Mouse (Mus musculus) kidney, embryonic 14.5 days (tissue): ENCODE results near the gene Znrf3. TPM values are rescaled to one million over a fixed set of nuclear protein-coding genes. Genes with fewer than 3 reads are reported as not detected.

Source experiments
- ATAC-seq: fragments of 200-750 bp; cut with Nextera tagmentation; 2 replicates; pipeline ENCODE4 v1.8.0; 2017; ENCODE audit warnings: moderate number of reproducible peaks, mild to moderate bottlenecking, moderate TSS enrichment, moderate library complexity; ENCODE audit not compliant: low FRiP score, low TSS enrichment
- H3K27ac ChIP-seq: fragments of 300-500 bp; sonication (generic); 2 replicates; pipeline ENCODE4 v1.5.1; 2014; ENCODE audit warnings: low read depth, mild to moderate bottlenecking, low read length, moderate library complexity, mixed read lengths
- H3K27me3 ChIP-seq: fragments of 300-500 bp; sonication (generic); 2 replicates; pipeline ENCODE4 v1.6.1; 2014; ENCODE audit warnings: mild to moderate bottlenecking, low read length; ENCODE audit not compliant: control insufficient read depth, insufficient read depth
- H3K36me3 ChIP-seq: fragments of 300-500 bp; sonication (generic); 2 replicates; pipeline ENCODE4 v1.6.1; 2014; ENCODE audit warnings: low read length, mixed read lengths; ENCODE audit not compliant: control insufficient read depth, insufficient read depth
- H3K4me1 ChIP-seq: fragments of 300-500 bp; sonication (generic); 2 replicates; pipeline ENCODE4 v1.6.1; 2014; ENCODE audit warnings: low read length, mixed read lengths; ENCODE audit not compliant: control insufficient read depth, insufficient read depth
- H3K4me2 ChIP-seq: fragments of 300-500 bp; sonication (generic); replicated peaks from 2 replicates; pipeline ENCODE4 v1.6.1; 2014; ENCODE audit warnings: low read depth, mild to moderate bottlenecking, low read length
- H3K4me3 ChIP-seq: fragments of 300-500 bp; sonication (generic); 2 replicates; pipeline ENCODE4 v1.5.1; 2014; ENCODE audit warnings: mild to moderate bottlenecking, low read length
- H3K9ac ChIP-seq: fragments of 300-500 bp; sonication (generic); 2 replicates; pipeline ENCODE4 v1.6.1; 2014; ENCODE audit warnings: low read depth, mild to moderate bottlenecking, low read length, moderate library complexity
- H3K9me3 ChIP-seq: fragments of 300-500 bp; sonication (generic); 2 replicates; pipeline ENCODE4 v1.6.1; 2016; ENCODE audit warnings: low read length; ENCODE audit not compliant: control insufficient read depth
- WGBS: fragments of 180-500 bp; shearing (Covaris S2); extraction: QIAGEN DNeasy Blood & Tissue Kit; methylation state at CpG from one replicate; pipeline ENCODE4 v1.1.7; 2014; 5-methylcytosine and 5-hydroxymethylcytosine counted together
- polyA plus RNA-seq: library from polyadenylated mRNA; unstranded; fragments of >200 nt; fragmentation: Nextera tagmentation; extraction: Ambion mirVana; gene quantifications from 2 replicates; pipeline ENCODE4 v1.2.1, GENCODE M21; 2014

Znrf3 gene
- polyA plus RNA-seq, 1 experiment from 2014 or later: 20.6 TPM

GRCm38 (mm10) chr11:5346845-5347640, 97.6 kb downstream of the Znrf3 start:
- no peak overlapping the region for H3K9ac ChIP-seq
- H3K9me3 ChIP-seq: no peaks in the 10 kb centered on the region
- 41% methylated on average over 4 of the region's 4 CpGs for WGBS
- H3K27ac ChIP-seq: no peak overlapping the region
- H3K27me3 ChIP-seq: no peaks in the 10 kb centered on the region
- H3K4me3 ChIP-seq: no peak overlapping the region
- ATAC-seq: no peak
- no peaks in the 10 kb centered on the region for H3K36me3 ChIP-seq
- no peak overlapping the region for H3K4me2 ChIP-seq
- H3K4me1 ChIP-seq: peaks cover 8% of the 10 kb centered on the region

GRCm38 (mm10) chr11:5343748-5344147, 100.9 kb downstream of the Znrf3 start:
- Histone ChIP-seq H3K9ac (no peak overlapping the region), H3K27me3 (no peaks in the 10 kb centered on the region), H3K9me3 (no peaks in the 10 kb centered on the region), H3K4me1 (peaks cover 8% of the 10 kb centered on the region), H3K4me3 (no peak overlapping the region), H3K27ac (no peak overlapping the region), H3K36me3 (no peaks in the 10 kb centered on the region), H3K4me2 (no peak overlapping the region)
- WGBS: 97% methylated on average over 4 of the region's 4 CpGs
- ATAC-seq: no peak

GRCm38 (mm10) chr11:5339732-5340131, 104.9 kb downstream of the Znrf3 start:
- Histone ChIP-seq H3K9me3 (no peaks in the 10 kb centered on the region), H3K27me3 (no peaks in the 10 kb centered on the region), H3K4me3 (no peak overlapping the region), H3K4me2 (no peak overlapping the region), H3K36me3 (peaks cover 9% of the 10 kb centered on the region; the same call in 1 of the 2 replicates), H3K27ac (no peak overlapping the region), H3K9ac (no peak overlapping the region), H3K4me1 (no peaks in the 10 kb centered on the region)
- ATAC-seq: no peak
- WGBS: 98% methylated on average over 1 of the region's 1 CpGs

GRCm38 (mm10) chr11:5336852-5337251, 107.8 kb downstream of the Znrf3 start:
- no peak overlapping the region for H3K4me3 ChIP-seq
- H3K4me1 ChIP-seq: no peaks in the 10 kb centered on the region
- no peak overlapping the region for H3K4me2 ChIP-seq
- peaks cover 11% of the 10 kb centered on the region; the same call in 1 of the 2 replicates for H3K36me3 ChIP-seq
- no peak overlapping the region for H3K27ac ChIP-seq
- ATAC-seq: no peak
- H3K9me3 ChIP-seq: no peaks in the 10 kb centered on the region
- no peaks in the 10 kb centered on the region for H3K27me3 ChIP-seq
- no peak overlapping the region for H3K9ac ChIP-seq
- 83% methylated on average over 7 of the region's 7 CpGs for WGBS

GRCm38 (mm10) chr11:5336269-5336668, 108.4 kb downstream of the Znrf3 start:
- Histone ChIP-seq H3K27me3 (no peaks in the 10 kb centered on the region), H3K4me2 (no peak overlapping the region), H3K36me3 (peaks cover 13% of the 10 kb centered on the region; the same call in 1 of the 2 replicates), H3K4me1 (no peaks in the 10 kb centered on the region), H3K4me3 (no peak overlapping the region), H3K9ac (no peak overlapping the region), H3K27ac (no peak overlapping the region), H3K9me3 (no peaks in the 10 kb centered on the region)
- no peak for ATAC-seq

GRCm38 (mm10) chr11:5330851-5331250, 113.8 kb downstream of the Znrf3 start:
- Histone ChIP-seq H3K27ac (no peak overlapping the region), H3K4me1 (no peaks in the 10 kb centered on the region), H3K4me2 (no peak overlapping the region), H3K27me3 (no peaks in the 10 kb centered on the region), H3K9me3 (no peaks in the 10 kb centered on the region), H3K9ac (no peak overlapping the region), H3K36me3 (peaks cover 12% of the 10 kb centered on the region; the same call in 1 of the 2 replicates), H3K4me3 (no peak overlapping the region)
- WGBS: 96% methylated on average over 4 of the region's 4 CpGs
- no peak for ATAC-seq

GRCm38 (mm10) chr11:5327693-5328092, 117.0 kb downstream of the Znrf3 start:
- WGBS: 88% methylated on average over 1 of the region's 1 CpGs
- ATAC-seq: no peak
- no peaks in the 10 kb centered on the region for H3K27me3 ChIP-seq

GRCm38 (mm10) chr11:5326252-5326651, 118.4 kb downstream of the Znrf3 start:
- Histone ChIP-seq H3K36me3 (peaks cover 5% of the 10 kb centered on the region; the same call in 1 of the 2 replicates), H3K4me3 (no peak overlapping the region), H3K9me3 (no peaks in the 10 kb centered on the region), H3K27me3 (no peaks in the 10 kb centered on the region), H3K4me2 (no peak overlapping the region), H3K4me1 (peaks cover 3% of the 10 kb centered on the region; the same call in 1 of the 2 replicates), H3K9ac (no peak overlapping the region), H3K27ac (no peak overlapping the region)
- ATAC-seq: no peak
- 92% methylated on average over 3 of the region's 3 CpGs for WGBS

More at GRCm38 (mm10) chr11:5327693-5328092, 117.0 kb downstream of the Znrf3 start:
- Histone ChIP-seq H3K36me3 (peaks cover 7% of the 10 kb centered on the region; the same call in 1 of the 2 replicates), H3K4me2 (no peak overlapping the region), H3K9me3 (no peaks in the 10 kb centered on the region), H3K4me3 (no peak overlapping the region), H3K4me1 (no peaks in the 10 kb centered on the region), H3K27ac (no peak overlapping the region), H3K9ac (no peak overlapping the region)

GRCm38 (mm10) chr11:5325217-5325616, 119.4 kb downstream of the Znrf3 start:
- H3K4me2 ChIP-seq: no peak overlapping the region
- 93% methylated on average over 6 of the region's 6 CpGs for WGBS
- H3K4me3 ChIP-seq: no peak overlapping the region
- peaks cover 5% of the 10 kb centered on the region; the same call in 1 of the 2 replicates for H3K36me3 ChIP-seq
- peaks cover 3% of the 10 kb centered on the region; the same call in 1 of the 2 replicates for H3K4me1 ChIP-seq
- H3K27ac ChIP-seq: no peak overlapping the region
- H3K9ac ChIP-seq: no peak overlapping the region
- no peaks in the 10 kb centered on the region for H3K9me3 ChIP-seq
- no peak for ATAC-seq
- no peaks in the 10 kb centered on the region for H3K27me3 ChIP-seq
